Mouse (Mus musculus) monocyte, adult 5-6 weeks (primary cell): ENCODE measurements at regions not wholly inside any gene's neighbourhood (a gene's known extent, or its start where the extent isn't known, plus 50 kb on each side); places are given as distances from the start of the nearest gene placed in this dataset.

Experiments
- ATAC-seq: fragments of 153-309, 156-312 bp; replicated peaks from 2 replicates; pipeline ENCODE4 v1.8.0; 2017; ENCODE audit warnings: mild to moderate bottlenecking; ENCODE audit not compliant: low TSS enrichment, insufficient number of reproducible peaks, severe bottlenecking, poor library complexity, low FRiP score

DNA sequence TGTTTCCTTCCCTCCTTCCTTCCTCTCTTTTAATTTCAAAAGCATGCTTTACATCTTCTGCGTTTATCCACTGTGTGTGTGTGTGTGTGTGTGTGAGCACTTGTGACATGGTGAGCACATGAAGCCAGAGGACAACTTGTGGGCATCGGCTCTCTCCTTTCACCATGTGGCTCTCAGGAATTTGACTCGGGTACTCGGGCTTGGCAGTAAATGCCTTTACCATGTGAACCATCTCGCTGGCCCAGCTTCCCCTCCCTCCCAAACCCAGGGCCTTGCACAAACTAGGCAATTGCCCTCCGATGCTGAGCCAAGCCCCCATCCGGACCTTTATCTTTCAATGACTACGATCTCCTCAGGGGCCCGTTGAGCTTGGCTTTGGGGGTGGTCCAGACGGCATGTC lies 99.1 kb downstream of the Vegfa start:
- no peak for ATAC-seq

DNA sequence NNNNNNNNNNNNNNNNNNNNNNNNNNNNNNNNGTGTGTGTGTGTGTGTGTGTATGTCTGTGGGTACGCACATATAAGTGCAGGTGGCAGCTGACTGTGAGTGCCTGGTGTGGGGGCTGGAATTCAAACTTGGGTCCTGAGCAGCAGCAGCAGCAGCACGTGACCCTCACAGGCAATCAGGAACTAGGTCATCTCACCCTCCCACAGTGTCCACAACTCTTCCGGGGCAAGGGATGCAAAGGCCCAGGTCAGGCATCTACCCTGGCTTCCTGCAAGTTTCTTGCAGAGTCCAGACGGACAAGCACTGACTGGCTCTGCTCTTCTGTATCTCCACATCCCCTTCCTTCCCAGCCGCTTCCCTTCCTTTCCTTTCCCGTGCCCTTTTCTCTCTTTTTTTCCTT lies 99.6 kb downstream of the Vegfa start:
- no peak for ATAC-seq

- no peak for ATAC-seq
Measured at GRCm38 (mm10) chr17:45929591-45929990, 102.6 kb downstream of the Vegfa start.

DNA sequence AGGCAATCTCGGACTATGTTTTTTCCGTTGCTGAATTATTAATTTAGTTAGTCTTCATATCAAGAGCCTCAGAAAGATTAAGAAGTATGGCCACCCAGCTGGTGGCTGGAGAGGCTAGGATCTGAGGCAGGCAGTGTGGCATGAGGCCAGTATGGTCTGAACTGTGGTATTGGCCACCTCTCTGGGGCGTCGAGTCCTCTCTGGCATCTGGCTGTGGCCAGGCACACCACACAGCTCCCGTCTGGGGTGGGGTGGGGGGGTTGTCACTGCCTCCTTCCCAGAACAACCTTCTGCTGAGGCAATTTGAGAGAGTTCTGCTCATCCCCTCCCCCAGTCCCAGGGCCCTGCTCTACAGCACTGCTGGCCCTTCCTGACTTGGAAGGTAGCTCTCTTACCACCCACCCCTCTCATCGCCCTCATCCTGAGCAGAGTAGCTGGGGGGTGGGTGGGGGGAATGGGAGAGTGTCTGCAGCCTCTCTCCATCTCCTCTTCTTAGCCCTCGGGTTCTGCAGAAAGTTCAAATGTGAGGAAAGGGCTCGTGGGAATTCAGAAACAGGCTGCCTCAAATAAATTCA lies 103.2 kb downstream of the Vegfa start:
- no peak for ATAC-seq

DNA sequence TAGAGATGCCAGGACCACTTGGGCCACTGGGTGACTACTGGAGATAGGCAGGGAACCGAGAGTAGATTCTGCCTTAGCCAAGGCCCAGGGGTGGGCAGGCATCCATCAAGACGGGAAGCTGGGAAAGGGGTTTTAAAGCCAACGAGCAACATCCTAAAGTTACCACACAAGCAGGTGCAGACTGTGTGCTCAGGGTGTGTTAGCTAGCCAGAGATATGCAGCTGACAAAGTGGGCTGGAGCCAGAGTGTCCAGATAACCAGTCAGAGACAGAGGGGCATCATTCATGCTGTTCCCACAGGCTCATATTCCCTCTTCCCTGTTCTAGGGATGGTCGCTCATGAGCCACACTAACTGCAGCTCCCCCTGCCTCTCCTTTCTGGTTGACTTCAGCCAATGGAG lies 104.2 kb downstream of the Vegfa start:
- no peak for ATAC-seq

- no peak for ATAC-seq
Measured at GRCm38 (mm10) chr17:45925845-45926244, 106.3 kb downstream of the Vegfa start.

DNA sequence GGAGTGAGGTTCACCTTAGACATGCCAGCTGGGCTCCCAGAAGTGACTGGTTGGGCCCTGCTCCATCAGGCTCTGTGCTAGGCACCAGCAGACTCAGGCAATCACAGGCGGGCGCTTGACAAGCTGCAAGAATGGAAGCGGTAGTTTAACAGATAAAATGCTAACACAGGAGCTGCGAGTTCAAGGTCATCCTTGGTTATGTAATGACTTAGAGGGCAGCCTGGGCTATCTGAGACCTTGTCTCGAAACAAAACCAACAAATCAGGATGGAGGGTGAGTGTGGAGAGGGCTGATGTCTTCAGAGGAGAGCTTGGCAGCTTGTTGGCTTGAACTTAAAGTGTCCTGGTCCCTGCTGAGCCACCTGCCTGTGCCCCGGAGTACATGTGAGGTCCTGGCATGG lies 107.6 kb downstream of the Vegfa start:
- no peak for ATAC-seq

GRCm38 (mm10) chr17:45923217-45923730 lies 108.9 kb downstream of the Vegfa start:
- no peak for ATAC-seq

DNA sequence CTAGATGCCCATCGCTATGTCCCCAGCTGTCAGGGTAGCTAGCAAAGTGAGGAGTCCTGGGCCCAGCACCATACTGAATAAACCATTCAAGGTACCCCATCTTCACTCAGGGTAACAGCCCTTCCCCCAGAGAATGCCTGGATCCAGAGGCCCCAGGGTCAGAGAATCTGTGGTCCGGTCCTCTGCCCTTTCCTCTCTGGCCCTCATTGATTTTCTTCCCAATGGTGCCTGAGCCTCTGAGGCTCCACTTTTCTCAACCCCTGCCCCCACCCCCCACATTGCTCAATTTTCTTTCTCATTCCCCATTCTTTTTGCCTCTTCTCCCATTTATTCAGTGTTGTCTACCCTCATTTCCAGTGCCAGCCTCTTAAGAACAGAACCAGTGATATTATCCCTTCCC lies 114.5 kb downstream of the Vegfa start:
- ATAC-seq: no peak

GRCm38 (mm10) chr17:45916937-45917336 lies 115.2 kb downstream of the Vegfa start:
- no peak for ATAC-seq

GRCm38 (mm10) chr17:45914706-45915240 lies 117.4 kb downstream of the Vegfa start:
- no peak for ATAC-seq

GRCm38 (mm10) chr17:45914237-45914636 lies 117.9 kb downstream of the Vegfa start:
- ATAC-seq: no peak

- ATAC-seq: no peak
Measured at GRCm38 (mm10) chr17:45913671-45914070, 118.5 kb downstream of the Vegfa start.

- ATAC-seq: no peak
Measured at GRCm38 (mm10) chr17:45912165-45912564, 120.0 kb downstream of the Vegfa start.

GRCm38 (mm10) chr17:45911201-45911731 lies 120.9 kb downstream of the Vegfa start:
- no peak for ATAC-seq

GRCm38 (mm10) chr17:45910245-45910644 lies 121.9 kb downstream of the Vegfa start:
- no peak for ATAC-seq

GRCm38 (mm10) chr17:45907587-45907986 lies 124.6 kb downstream of the Vegfa start:
- ATAC-seq: no peak

DNA sequence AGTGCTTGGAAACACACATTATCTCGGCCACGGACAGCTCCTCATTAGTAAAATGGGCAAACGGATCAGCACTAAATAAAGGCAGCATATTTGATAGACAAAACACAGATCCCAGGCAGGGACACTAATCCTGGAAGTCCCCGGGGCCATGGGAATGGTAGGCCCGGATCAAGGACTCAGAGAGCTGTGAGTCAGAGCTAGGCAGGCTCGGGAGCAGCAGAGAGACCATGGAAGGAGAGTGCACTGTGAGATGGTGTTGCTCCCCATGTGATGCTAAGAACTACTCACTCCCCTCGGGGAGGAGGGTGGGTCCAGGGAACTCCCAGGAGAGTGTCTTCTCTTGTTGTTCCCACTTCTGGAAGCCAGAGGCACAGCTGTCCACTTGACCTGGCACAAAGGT lies 126.6 kb downstream of the Vegfa start:
- no peak for ATAC-seq

DNA sequence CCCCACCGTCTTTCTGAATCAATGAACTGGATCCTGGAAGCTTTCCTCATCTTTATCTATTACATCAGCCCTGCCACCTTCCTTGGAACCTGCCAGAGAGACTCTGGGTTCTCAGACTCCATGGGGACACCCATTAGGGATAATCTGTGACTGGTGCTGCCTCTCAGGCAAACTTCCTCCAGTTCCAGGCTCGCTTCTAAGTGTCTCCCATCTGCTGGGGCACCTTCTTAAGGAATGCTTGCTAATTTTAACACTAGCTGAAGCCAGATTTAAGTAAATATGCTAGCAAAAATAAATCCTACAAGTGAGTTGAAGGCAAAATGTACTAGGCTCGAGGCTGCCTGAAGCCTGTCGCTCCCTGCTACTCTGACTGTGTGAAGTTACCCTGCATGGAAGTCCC lies 127.9 kb downstream of the Vegfa start:
- ATAC-seq: no peak

DNA sequence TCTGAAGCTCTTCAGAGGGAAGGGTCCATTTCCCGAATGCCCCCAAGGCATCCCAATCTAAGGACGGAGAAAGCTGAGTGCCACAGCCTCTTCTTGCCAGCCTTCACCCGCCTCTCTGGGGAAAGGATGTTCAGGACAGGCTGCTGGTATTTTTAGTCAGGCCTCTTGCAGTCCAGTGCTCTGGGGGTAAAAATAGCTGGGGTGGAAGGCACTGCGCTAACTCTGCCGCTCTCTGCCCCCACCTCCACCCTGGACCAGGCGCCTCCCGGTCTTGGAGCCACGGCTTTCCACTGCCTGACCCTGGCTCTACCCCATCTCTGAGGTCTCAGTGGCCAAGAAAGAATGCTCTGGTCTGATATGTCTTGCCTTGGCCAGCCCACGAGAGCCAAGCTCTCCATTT lies 128.9 kb downstream of the Vegfa start:
- no peak for ATAC-seq

- no peak for ATAC-seq
Measured at GRCm38 (mm10) chr17:45902668-45903067, 129.5 kb downstream of the Vegfa start.
